Mouse (Mus musculus) liver, embryonic 12.5 days (tissue): ENCODE measurements around the gene Fbxl13. TPM values are rescaled to one million over a fixed set of nuclear protein-coding genes. Genes with fewer than 3 reads are reported as not detected.

Experiments
- ATAC-seq: fragments of 200-750 bp; cut with Nextera tagmentation; 2 replicates; pipeline ENCODE4 v1.8.0; 2017; ENCODE audit warnings: moderate number of reproducible peaks, mild to moderate bottlenecking, moderate library complexity
- H3K27ac ChIP-seq: fragments of 300-500 bp; sonication (generic); 2 replicates; pipeline ENCODE4 v1.5.1; 2016; ENCODE audit warnings: mild to moderate bottlenecking
- H3K27me3 ChIP-seq: fragments of 300-500 bp; sonication (generic); replicated peaks from 2 replicates; pipeline ENCODE4 v1.6.1; 2016; ENCODE audit warnings: mild to moderate bottlenecking, moderate library complexity
- H3K36me3 ChIP-seq: fragments of 300-500 bp; sonication (generic); 2 replicates; pipeline ENCODE4 v1.6.1; 2016; ENCODE audit warnings: mild to moderate bottlenecking, moderate library complexity
- H3K4me1 ChIP-seq: fragments of 300-500 bp; sonication (generic); 2 replicates; pipeline ENCODE4 v1.6.1; 2016
- H3K4me2 ChIP-seq: fragments of 300-500 bp; sonication (generic); 2 replicates; pipeline ENCODE4 v1.6.1; 2016; ENCODE audit warnings: mild to moderate bottlenecking, moderate library complexity
- H3K4me3 ChIP-seq: fragments of 300-500 bp; sonication (generic); 2 replicates; pipeline ENCODE4 v1.5.1; 2016; ENCODE audit warnings: mild to moderate bottlenecking, moderate library complexity
- H3K9ac ChIP-seq: fragments of 300-500 bp; sonication (generic); 2 replicates; pipeline ENCODE4 v1.6.1; 2016; ENCODE audit warnings: mild to moderate bottlenecking, moderate library complexity
- H3K9me3 ChIP-seq: fragments of 300-500 bp; sonication (generic); replicated peaks from 2 replicates; pipeline ENCODE4 v1.6.1; 2016; ENCODE audit warnings: mild to moderate bottlenecking, moderate library complexity
- WGBS: fragments of 180-500 bp; shearing (Covaris S2); methylation state at CpG from one replicate; pipeline ENCODE4 v1.1.7; 2016; ENCODE audit not compliant: insufficient replicate concordance; 5-methylcytosine and 5-hydroxymethylcytosine counted together
- polyA plus RNA-seq: library from polyadenylated mRNA; unstranded; fragments of >200 nt; fragmentation: Nextera tagmentation; extraction: Ambion mirVana; gene quantifications from 2 replicates; pipeline ENCODE4 v1.2.1, GENCODE M21; 2016

Gene Fbxl13
- polyA plus RNA-seq, 1 experiment from 2014 or later: 0.23 TPM

GRCm38 (mm10) chr5:21675019-21675418 is 29.6 kb upstream of the Fbxl13 start:
- Histone ChIP-seq H3K36me3 (peaks cover 21% of the 10 kb centered on the region), H3K9ac (no peak overlapping the region), H3K4me2 (no peak overlapping the region), H3K4me1 (peaks cover 15% of the 10 kb centered on the region), H3K9me3 (no peaks in the 10 kb centered on the region), H3K27me3 (no peaks in the 10 kb centered on the region), H3K27ac (no peak overlapping the region), H3K4me3 (no peak overlapping the region)
- 78% methylated on average over 12 of the region's 12 CpGs for WGBS
- no peak for ATAC-seq

- ATAC-seq: no peak
- Histone ChIP-seq H3K36me3 (peaks cover 21% of the 10 kb centered on the region), H3K27me3 (no peaks in the 10 kb centered on the region), H3K27ac (peak overlapping the region; percentile 81), H3K9ac (no peak overlapping the region), H3K4me3 (no peak overlapping the region), H3K4me2 (peak overlapping the region; percentile 65; the same call in 1 of the 2 replicates), H3K9me3 (no peaks in the 10 kb centered on the region), H3K4me1 (peaks cover 15% of the 10 kb centered on the region)
- WGBS: 82% methylated on average over 9 of the region's 9 CpGs
These were observed 28.3 kb upstream of the Fbxl13 start for GRCm38 (mm10) chr5:21673742-21674141.

GRCm38 (mm10) chr5:21672812-21673635 is 27.6 kb upstream of the Fbxl13 start:
- Histone ChIP-seq H3K4me2 (peak overlapping the region; percentile 65), H3K36me3 (peaks cover 17% of the 10 kb centered on the region), H3K9me3 (no peaks in the 10 kb centered on the region), H3K27ac (peak overlapping the region; percentile 81), H3K4me3 (peak overlapping the region; percentile 36), H3K9ac (peak overlapping the region; percentile 56), H3K27me3 (no peaks in the 10 kb centered on the region), H3K4me1 (peaks cover 15% of the 10 kb centered on the region)
- ATAC-seq: peak; percentile 96
- WGBS: 45% methylated on average over 23 of the region's 23 CpGs

GRCm38 (mm10) chr5:21669307-21669706 is 23.9 kb upstream of the Fbxl13 start:
- no peak for ATAC-seq
- no peak overlapping the region for H3K27ac ChIP-seq
- 70% methylated on average over 2 of the region's 2 CpGs for WGBS
- no peak overlapping the region for H3K4me2 ChIP-seq
- H3K9me3 ChIP-seq: no peaks in the 10 kb centered on the region
- H3K27me3 ChIP-seq: no peaks in the 10 kb centered on the region
- no peak overlapping the region for H3K9ac ChIP-seq
- H3K4me3 ChIP-seq: no peak overlapping the region
- H3K4me1 ChIP-seq: peaks cover 22% of the 10 kb centered on the region
- H3K36me3 ChIP-seq: peaks cover 4% of the 10 kb centered on the region; the same call in 1 of the 2 replicates

- Histone ChIP-seq H3K4me2 (no peak overlapping the region), H3K9me3 (no peaks in the 10 kb centered on the region), H3K4me1 (peaks cover 9% of the 10 kb centered on the region), H3K9ac (no peak overlapping the region), H3K36me3 (peaks cover 12% of the 10 kb centered on the region), H3K4me3 (no peak overlapping the region), H3K27ac (no peak overlapping the region), H3K27me3 (no peaks in the 10 kb centered on the region)
- ATAC-seq: no peak
- 60% methylated on average over 8 of the region's 8 CpGs for WGBS
These were observed 22.0 kb upstream of the Fbxl13 start for GRCm38 (mm10) chr5:21667191-21668137.

- ATAC-seq: no peak
- Histone ChIP-seq H3K4me1 (peaks cover 7% of the 10 kb centered on the region; the same call in 1 of the 2 replicates), H3K4me3 (no peak overlapping the region), H3K36me3 (peaks cover 40% of the 10 kb centered on the region), H3K9ac (no peak overlapping the region), H3K27ac (no peak overlapping the region), H3K4me2 (no peak overlapping the region), H3K9me3 (no peaks in the 10 kb centered on the region), H3K27me3 (no peaks in the 10 kb centered on the region)
- 84% methylated on average over 11 of the region's 11 CpGs for WGBS
These were observed 17.6 kb upstream of the Fbxl13 start for GRCm38 (mm10) chr5:21663081-21663480.

- ATAC-seq: no peak
- Histone ChIP-seq H3K4me3 (no peak overlapping the region), H3K9ac (no peak overlapping the region)
These were observed 15.4 kb upstream of the Fbxl13 start for GRCm38 (mm10) chr5:21660850-21661249.

GRCm38 (mm10) chr5:21658623-21659395 is 13.4 kb upstream of the Fbxl13 start:
- H3K27me3 ChIP-seq: no peaks in the 10 kb centered on the region
- H3K4me2 ChIP-seq: no peak overlapping the region
- H3K27ac ChIP-seq: no peak overlapping the region
- H3K9me3 ChIP-seq: no peaks in the 10 kb centered on the region
- no peaks in the 10 kb centered on the region for H3K4me1 ChIP-seq
- ATAC-seq: peak; percentile 47
- no peak overlapping the region for H3K9ac ChIP-seq
- H3K4me3 ChIP-seq: no peak overlapping the region
- H3K36me3 ChIP-seq: peaks cover 47% of the 10 kb centered on the region
- 41% methylated on average over 11 of the region's 11 CpGs for WGBS

More at GRCm38 (mm10) chr5:21660850-21661249, 15.4 kb upstream of the Fbxl13 start:
- peaks cover 48% of the 10 kb centered on the region for H3K36me3 ChIP-seq
- H3K4me1 ChIP-seq: no peaks in the 10 kb centered on the region
- no peaks in the 10 kb centered on the region for H3K27me3 ChIP-seq
- no peaks in the 10 kb centered on the region for H3K9me3 ChIP-seq
- no peak overlapping the region for H3K4me2 ChIP-seq
- H3K27ac ChIP-seq: no peak overlapping the region
- 79% methylated on average over 6 of the region's 6 CpGs for WGBS

- Histone ChIP-seq H3K4me2 (no peak overlapping the region), H3K36me3 (peaks cover 52% of the 10 kb centered on the region), H3K27ac (no peak overlapping the region), H3K9ac (no peak overlapping the region), H3K27me3 (no peaks in the 10 kb centered on the region), H3K4me1 (no peaks in the 10 kb centered on the region), H3K4me3 (no peak overlapping the region), H3K9me3 (no peaks in the 10 kb centered on the region)
- WGBS: 85% methylated on average over 6 of the region's 6 CpGs
- ATAC-seq: no peak
These were observed 12.6 kb upstream of the Fbxl13 start for GRCm38 (mm10) chr5:21658038-21658437.

- 84% methylated on average over 9 of the region's 9 CpGs for WGBS
- no peak overlapping the region for H3K4me3 ChIP-seq
These were observed 11.5 kb upstream of the Fbxl13 start for GRCm38 (mm10) chr5:21656912-21657311.

GRCm38 (mm10) chr5:21651885-21652612 is 6.6 kb upstream of the Fbxl13 start:
- Histone ChIP-seq H3K36me3 (peaks cover 67% of the 10 kb centered on the region), H3K4me1 (peaks cover 5% of the 10 kb centered on the region), H3K27ac (no peak overlapping the region), H3K27me3 (no peaks in the 10 kb centered on the region), H3K4me3 (no peak overlapping the region), H3K4me2 (no peak overlapping the region), H3K9ac (no peak overlapping the region), H3K9me3 (no peaks in the 10 kb centered on the region)
- ATAC-seq: no peak
- WGBS: 82% methylated on average over 7 of the region's 7 CpGs

More at GRCm38 (mm10) chr5:21656912-21657311, 11.5 kb upstream of the Fbxl13 start:
- Histone ChIP-seq H3K4me2 (no peak overlapping the region), H3K27ac (no peak overlapping the region), H3K9ac (no peak overlapping the region), H3K4me1 (no peaks in the 10 kb centered on the region), H3K27me3 (no peaks in the 10 kb centered on the region), H3K36me3 (peaks cover 55% of the 10 kb centered on the region), H3K9me3 (no peaks in the 10 kb centered on the region)
- ATAC-seq: no peak
